Mouse (Mus musculus): ENCODE measurements around the gene Cdkn1b. TPM values are rescaled to one million over a fixed set of nuclear protein-coding genes. Genes with fewer than 3 reads are reported as not detected.

The Cdkn1b gene
- polyA plus RNA-seq, 1 experiment from 2014 or later: 13.9 TPM

DNA sequence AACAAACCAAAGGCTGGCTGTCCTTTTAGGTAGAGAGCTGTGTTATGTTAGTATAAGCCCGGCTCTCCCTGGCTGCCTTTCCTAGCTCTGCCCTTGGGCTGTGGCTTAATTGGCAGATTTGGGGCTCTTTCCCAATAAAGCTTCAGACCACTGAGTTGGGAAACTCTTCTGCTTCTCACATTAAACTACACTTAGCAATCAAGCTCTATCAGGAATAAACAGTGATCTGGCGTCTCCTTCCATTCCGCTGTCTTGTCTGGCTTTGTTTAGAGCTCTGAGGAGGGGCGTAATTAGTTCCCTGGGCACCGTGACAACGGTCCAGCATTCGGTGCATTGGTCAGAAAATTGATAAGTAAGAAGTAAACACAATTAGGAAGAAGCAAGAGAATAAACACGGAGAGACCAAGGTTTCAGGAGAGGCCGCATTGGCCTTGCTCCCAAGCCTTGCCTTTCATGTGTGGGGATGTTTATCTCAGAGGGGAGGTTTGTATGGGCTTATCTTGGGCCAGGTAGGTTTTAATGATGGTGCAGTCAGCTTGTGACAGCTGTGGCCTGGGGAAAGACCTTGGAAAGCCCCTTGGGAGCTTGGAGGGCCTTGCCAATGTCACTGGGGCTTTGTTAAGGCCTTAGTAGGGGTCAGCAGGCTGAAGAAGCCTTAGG lies 41.8 kb downstream of the Cdkn1b start:
- 66% methylated on average over 9 of the region's 9 CpGs for WGBS (ENCODE audit: insufficient replicate concordance)
- H3K27me3 ChIP-seq (ENCODE audit: control insufficient read depth, insufficient read depth, low read length): no peaks in the 10 kb centered on the region
- no peaks in the 10 kb centered on the region for H3K9me3 ChIP-seq (replicated peaks; ENCODE audit: control insufficient read depth, low read length)
- no peak overlapping the region for H3K4me2 ChIP-seq
- H3K4me1 ChIP-seq (ENCODE audit: control insufficient read depth, insufficient read depth, low read length): no peaks in the 10 kb centered on the region
- no peaks in the 10 kb centered on the region for H3K36me3 ChIP-seq (ENCODE audit: control insufficient read depth, insufficient read depth, low read length)
- H3K9ac ChIP-seq (ENCODE audit: low read depth, low read length): no peak overlapping the region
- ATAC-seq (replicated peaks; ENCODE audit: insufficient number of reproducible peaks, low FRiP score, low TSS enrichment): no peak
- no peak overlapping the region for H3K4me3 ChIP-seq (ENCODE audit: low read depth, low read length)
- H3K27ac ChIP-seq (ENCODE audit: low read depth, low read length): no peak overlapping the region

- Histone ChIP-seq H3K4me2 (no peak overlapping the region), H3K36me3 (ENCODE audit: control insufficient read depth, insufficient read depth, low read length) (no peaks in the 10 kb centered on the region), H3K4me3 (ENCODE audit: low read depth, low read length) (no peak overlapping the region), H3K9ac (ENCODE audit: low read depth, low read length) (no peak overlapping the region), H3K9me3 (replicated peaks; ENCODE audit: control insufficient read depth, low read length) (no peaks in the 10 kb centered on the region), H3K4me1 (ENCODE audit: control insufficient read depth, insufficient read depth, low read length) (no peaks in the 10 kb centered on the region), H3K27ac (ENCODE audit: low read depth, low read length) (no peak overlapping the region), H3K27me3 (ENCODE audit: control insufficient read depth, insufficient read depth, low read length) (no peaks in the 10 kb centered on the region)
- 78% methylated on average over 5 of the region's 5 CpGs for WGBS (ENCODE audit: insufficient replicate concordance)
- ATAC-seq (replicated peaks; ENCODE audit: insufficient number of reproducible peaks, low FRiP score, low TSS enrichment): no peak
Observed at GRCm38 (mm10) chr6:134962518-134962893, 42.3 kb downstream of the Cdkn1b start.

DNA sequence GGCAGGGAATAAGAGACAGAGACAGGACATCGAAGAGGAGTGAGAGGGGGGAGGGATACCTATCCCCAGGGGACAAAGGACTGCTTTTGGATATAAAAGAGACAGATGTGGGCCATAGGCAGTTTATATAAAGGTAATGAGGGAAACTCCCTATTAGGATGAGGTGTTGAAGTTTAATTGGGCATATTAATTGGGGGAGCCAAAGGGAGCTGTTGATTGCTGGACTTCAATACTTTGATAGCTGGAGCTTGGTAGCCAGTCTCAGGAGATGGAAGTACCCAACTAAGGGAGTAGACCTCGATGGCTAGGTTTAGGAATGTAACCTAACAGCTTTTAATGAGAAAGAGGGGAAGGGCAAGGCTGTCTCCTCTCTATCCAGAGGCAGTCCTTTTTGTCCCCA lies 43.7 kb downstream of the Cdkn1b start:
- no peak for ATAC-seq (replicated peaks; ENCODE audit: insufficient number of reproducible peaks, low FRiP score, low TSS enrichment)
- WGBS (ENCODE audit: insufficient replicate concordance): 71% methylated on average over 2 of the region's 2 CpGs
- no peaks in the 10 kb centered on the region for H3K27me3 ChIP-seq (ENCODE audit: control insufficient read depth, insufficient read depth, low read length)

GRCm38 (mm10) chr6:134966681-134967080 lies 46.5 kb downstream of the Cdkn1b start:
- no peak overlapping the region for H3K9ac ChIP-seq (ENCODE audit: low read depth, low read length)
- no peaks in the 10 kb centered on the region for H3K27me3 ChIP-seq (ENCODE audit: control insufficient read depth, insufficient read depth, low read length)
- no peak overlapping the region for H3K27ac ChIP-seq (ENCODE audit: low read depth, low read length)
- no peak for ATAC-seq (replicated peaks; ENCODE audit: insufficient number of reproducible peaks, low FRiP score, low TSS enrichment)
- H3K36me3 ChIP-seq (ENCODE audit: control insufficient read depth, insufficient read depth, low read length): no peaks in the 10 kb centered on the region
- H3K9me3 ChIP-seq (replicated peaks; ENCODE audit: control insufficient read depth, low read length): no peaks in the 10 kb centered on the region
- WGBS (ENCODE audit: insufficient replicate concordance): 75% methylated on average over 5 of the region's 5 CpGs
- no peak overlapping the region for H3K4me2 ChIP-seq
- H3K4me1 ChIP-seq (ENCODE audit: control insufficient read depth, insufficient read depth, low read length): no peaks in the 10 kb centered on the region
- no peak overlapping the region for H3K4me3 ChIP-seq (ENCODE audit: low read depth, low read length)

More for the DNA sequence above, 43.7 kb downstream of the Cdkn1b start:
- no peak overlapping the region for H3K27ac ChIP-seq (ENCODE audit: low read depth, low read length)
- no peaks in the 10 kb centered on the region for H3K36me3 ChIP-seq (ENCODE audit: control insufficient read depth, insufficient read depth, low read length)
- H3K4me2 ChIP-seq: no peak overlapping the region
- H3K4me3 ChIP-seq (ENCODE audit: low read depth, low read length): no peak overlapping the region
- H3K4me1 ChIP-seq (ENCODE audit: control insufficient read depth, insufficient read depth, low read length): no peaks in the 10 kb centered on the region
- no peak overlapping the region for H3K9ac ChIP-seq (ENCODE audit: low read depth, low read length)
- H3K9me3 ChIP-seq (replicated peaks; ENCODE audit: control insufficient read depth, low read length): no peaks in the 10 kb centered on the region

GRCm38 (mm10) chr6:134968326-134968725 lies 48.1 kb downstream of the Cdkn1b start:
- Histone ChIP-seq H3K4me3 (ENCODE audit: low read depth, low read length) (no peak overlapping the region), H3K36me3 (ENCODE audit: control insufficient read depth, insufficient read depth, low read length) (no peaks in the 10 kb centered on the region), H3K9me3 (replicated peaks; ENCODE audit: control insufficient read depth, low read length) (no peaks in the 10 kb centered on the region), H3K4me1 (ENCODE audit: control insufficient read depth, insufficient read depth, low read length) (no peaks in the 10 kb centered on the region), H3K27ac (ENCODE audit: low read depth, low read length) (no peak overlapping the region), H3K27me3 (ENCODE audit: control insufficient read depth, insufficient read depth, low read length) (no peaks in the 10 kb centered on the region), H3K4me2 (no peak overlapping the region), H3K9ac (ENCODE audit: low read depth, low read length) (no peak overlapping the region)
- no peak for ATAC-seq (replicated peaks; ENCODE audit: insufficient number of reproducible peaks, low FRiP score, low TSS enrichment)
- WGBS (ENCODE audit: insufficient replicate concordance): 68% methylated on average over 1 of the region's 1 CpGs

- 95% methylated on average over 2 of the region's 2 CpGs for WGBS (ENCODE audit: insufficient replicate concordance)
- H3K27ac ChIP-seq (ENCODE audit: low read depth, low read length): no peak overlapping the region
- no peak for ATAC-seq (replicated peaks; ENCODE audit: insufficient number of reproducible peaks, low FRiP score, low TSS enrichment)
- H3K4me3 ChIP-seq (ENCODE audit: low read depth, low read length): no peak overlapping the region
- H3K27me3 ChIP-seq (ENCODE audit: control insufficient read depth, insufficient read depth, low read length): no peaks in the 10 kb centered on the region
- H3K9ac ChIP-seq (ENCODE audit: low read depth, low read length): no peak overlapping the region
- H3K9me3 ChIP-seq (replicated peaks; ENCODE audit: control insufficient read depth, low read length): no peaks in the 10 kb centered on the region
- H3K36me3 ChIP-seq (ENCODE audit: control insufficient read depth, insufficient read depth, low read length): no peaks in the 10 kb centered on the region
- no peaks in the 10 kb centered on the region for H3K4me1 ChIP-seq (ENCODE audit: control insufficient read depth, insufficient read depth, low read length)
- no peak overlapping the region for H3K4me2 ChIP-seq
Observed at GRCm38 (mm10) chr6:134969498-134969897, 49.3 kb downstream of the Cdkn1b start.

DNA sequence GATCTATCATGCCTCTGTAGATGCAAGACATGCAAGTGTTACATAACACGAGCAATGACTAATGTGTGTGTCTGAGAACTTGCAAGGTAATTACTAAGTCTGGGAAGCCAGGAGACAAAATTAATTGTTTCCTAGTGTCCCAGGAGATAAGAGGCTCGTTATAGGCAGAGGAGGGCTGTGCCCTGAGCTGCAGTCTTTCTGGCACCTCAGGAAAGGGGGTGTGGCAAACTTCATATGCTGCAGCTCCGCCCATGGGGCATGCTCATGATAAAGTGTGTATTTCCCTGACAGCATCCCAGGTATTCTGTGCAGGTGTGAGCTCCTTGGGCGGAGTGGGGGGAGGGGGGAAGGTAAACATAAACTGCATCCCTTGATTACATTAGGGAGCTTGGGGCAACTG lies 51.9 kb downstream of the Cdkn1b start:
- Histone ChIP-seq H3K9me3 (replicated peaks; ENCODE audit: control insufficient read depth, low read length) (no peaks in the 10 kb centered on the region), H3K4me2 (no peak overlapping the region), H3K27ac (ENCODE audit: low read depth, low read length) (no peak overlapping the region), H3K36me3 (ENCODE audit: control insufficient read depth, insufficient read depth, low read length) (no peaks in the 10 kb centered on the region), H3K4me1 (ENCODE audit: control insufficient read depth, insufficient read depth, low read length) (no peaks in the 10 kb centered on the region), H3K27me3 (ENCODE audit: control insufficient read depth, insufficient read depth, low read length) (no peaks in the 10 kb centered on the region), H3K9ac (ENCODE audit: low read depth, low read length) (no peak overlapping the region), H3K4me3 (ENCODE audit: low read depth, low read length) (no peak overlapping the region)
- WGBS (ENCODE audit: insufficient replicate concordance): 49% methylated on average over 4 of the region's 4 CpGs
- no peak for ATAC-seq (replicated peaks; ENCODE audit: insufficient number of reproducible peaks, low FRiP score, low TSS enrichment)

Other genes with a start within 250 kb of the Cdkn1b start
- gene Dusp16, start 127.8 kb upstream of the Cdkn1b start, polyA plus RNA-seq (2014; fragmentation: Nextera tagmentation; extraction: Ambion mirVana): 19.7 and 20.6 TPM in 2 replicates
- 1.3 and 1.5 TPM in 2 replicates for gene Crebl2, start 90.2 kb upstream of the Cdkn1b start, polyA plus RNA-seq (2014; fragmentation: Nextera tagmentation; extraction: Ambion mirVana)
- gene Gpr19, start 21.8 kb upstream of the Cdkn1b start, polyA plus RNA-seq (2014; fragmentation: Nextera tagmentation; extraction: Ambion mirVana): 11.1 and 12.0 TPM in 2 replicates
- gene Apold1, start 61.3 kb downstream of the Cdkn1b start, polyA plus RNA-seq (2014; fragmentation: Nextera tagmentation; extraction: Ambion mirVana): 4.3 TPM in 2 replicates
- 74.6 and 78.3 TPM in 2 replicates for gene Ddx47, start 91.2 kb downstream of the Cdkn1b start, polyA plus RNA-seq (2014; fragmentation: Nextera tagmentation; extraction: Ambion mirVana)
- gene Gprc5a, start 145.2 kb downstream of the Cdkn1b start, polyA plus RNA-seq (2014; fragmentation: Nextera tagmentation; extraction: Ambion mirVana): 3.4 and 4.3 TPM in 2 replicates
- gene Gprc5d, start 197.9 kb downstream of the Cdkn1b start, polyA plus RNA-seq (2014; fragmentation: Nextera tagmentation; extraction: Ambion mirVana): not detected in 2 replicates